Mouse (Mus musculus) cerebellum, adult 11 months (tissue): ENCODE results near the gene Slu7.

ENCODE experiments used
- DNase-seq: peaks from one replicate; pipeline ENCODE4 v3.0.0; 2022

Slu7 gene

DNA sequence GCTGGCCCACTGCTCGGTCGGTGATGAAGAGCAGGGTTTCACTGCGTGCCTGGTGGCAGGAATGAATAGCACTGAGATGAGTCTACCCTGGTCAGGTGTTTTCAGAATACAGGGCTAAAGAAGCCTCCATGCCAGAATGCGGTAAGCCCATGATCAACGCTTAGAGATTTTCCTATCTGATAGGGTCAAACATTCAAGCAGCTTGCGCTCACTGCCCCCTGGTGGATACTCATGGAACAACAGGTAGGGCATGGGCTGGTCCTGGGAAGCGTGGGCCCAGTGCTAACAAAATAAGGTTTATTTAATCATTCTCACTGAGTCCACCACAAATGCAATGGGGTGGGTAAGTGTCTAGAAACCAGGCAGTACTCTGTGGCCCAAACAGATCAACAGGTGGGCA lies 59.1 kb downstream of the Slu7 start:
- DNase-seq = peak; percentile 60

GRCm38 (mm10) chr11:43493815-43494409 lies 60.4 kb downstream of the Slu7 start:
- DNase-seq = peak; percentile 77

DNA sequence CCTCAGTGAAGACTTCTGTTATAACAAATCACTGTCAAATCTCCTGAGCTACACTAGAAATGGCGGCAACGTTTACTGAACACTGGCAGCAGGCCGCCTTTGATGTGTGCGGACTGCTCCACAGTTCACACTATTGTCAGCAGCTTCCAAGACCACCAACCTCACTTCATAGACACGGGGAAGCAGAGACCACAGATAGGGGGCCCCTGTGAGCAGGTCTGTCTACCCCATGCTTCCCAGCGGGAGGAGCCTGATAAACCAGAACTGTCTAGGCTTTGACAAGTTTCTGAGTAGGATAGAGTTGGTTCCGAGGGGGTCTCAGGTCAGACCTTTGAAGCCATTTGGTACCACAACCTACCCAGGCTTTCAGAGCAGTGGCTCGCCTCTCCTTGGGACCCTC lies 61.5 kb downstream of the Slu7 start:
- no peak for DNase-seq

DNA sequence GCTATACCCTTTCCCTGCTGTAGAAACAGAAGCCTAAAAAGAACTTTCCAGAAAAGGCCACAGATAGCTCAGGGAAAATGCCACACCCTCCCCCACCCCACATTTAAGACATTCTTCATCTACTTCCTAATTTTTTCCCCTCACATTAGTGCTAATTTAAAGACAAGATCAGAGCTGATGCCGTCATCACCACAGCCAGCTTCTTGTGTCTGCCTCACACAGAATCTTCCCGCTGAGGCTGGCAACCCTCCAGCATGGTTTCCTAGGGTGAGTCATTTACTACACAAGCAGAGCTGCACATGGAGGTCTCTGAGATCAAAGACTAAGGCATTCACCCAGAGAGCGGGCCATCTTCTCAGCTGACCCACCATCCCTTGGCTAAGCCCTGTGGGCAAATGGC lies 62.0 kb downstream of the Slu7 start:
- DNase-seq = peak; percentile 30
